Mouse (Mus musculus) gastrocnemius, postnatal 14 days (tissue): ENCODE data around the gene Ang. TPM values are rescaled to one million over a fixed set of nuclear protein-coding genes. Genes with fewer than 3 reads are reported as not detected.

Experiments
- DNase-seq: peaks from one replicate; pipeline ENCODE4 v3.0.0; 2021; ENCODE audit warnings: mixed read lengths
- intact Hi-C: fragments of 180-260 bp; cut with DNase I; formaldehyde crosslinking; loops from one replicate; pipeline ENCODE4 v1.15.1; 2025; ENCODE audit warnings: low total_unique reads
- total RNA-seq, 2 experiments: library from RNA; stranded (reverse); gene quantifications; 2 replicates each; pipeline ENCODE4 v1.2.3; 2021

Gene Ang
- total RNA-seq, 2 experiments from 2014 or later: 3.6 to 3.8 TPM

GRCm38 (mm10) chr14:51087762-51088161 is 3.2 kb upstream of the Ang start:
- no peak for DNase-seq
- intact Hi-C loops: loop anchor here (2.0 kb wide), 1 partner anchor 23 kb away; no protein-coding TSS in a partner anchor

DNA sequence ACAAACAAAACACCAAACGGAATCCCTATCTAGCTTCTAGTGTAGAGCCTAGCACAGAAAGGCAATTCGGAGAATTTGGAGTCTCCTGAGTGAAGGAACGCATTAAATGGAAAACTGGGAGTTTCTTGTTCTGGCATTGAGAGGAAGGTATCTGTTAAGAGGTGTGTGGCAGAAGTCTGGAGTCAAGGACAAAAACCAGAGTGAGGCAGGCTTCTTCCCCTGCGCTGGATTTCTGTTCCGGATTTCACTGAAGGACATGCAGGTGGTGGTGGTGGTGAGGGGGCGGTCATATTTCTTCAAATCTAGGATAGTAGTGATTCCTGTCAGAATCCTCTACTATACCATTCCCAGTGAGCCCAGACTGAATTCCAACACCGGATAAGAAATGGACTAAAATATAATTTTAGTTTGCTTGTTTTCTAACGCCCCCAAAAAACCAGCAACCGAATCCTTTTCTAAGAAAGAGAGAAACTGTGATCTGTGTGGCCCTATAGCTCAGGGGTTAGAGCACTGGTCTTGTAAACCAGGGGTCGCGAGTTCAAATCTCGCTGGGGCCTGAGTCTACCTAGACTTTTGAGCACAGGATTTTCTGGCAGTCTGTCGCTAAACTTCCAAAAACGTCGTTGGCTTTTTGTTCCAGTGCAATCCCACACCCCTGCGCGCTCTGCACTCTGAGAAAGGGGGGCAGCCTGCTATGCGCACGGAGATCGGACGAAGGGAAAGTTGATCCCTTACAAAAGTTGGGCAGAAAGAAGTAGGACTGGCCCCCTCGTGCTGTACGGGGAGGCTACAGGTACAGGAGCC is 2.6 kb upstream of the Ang start:
- peak; percentile 78 for DNase-seq
- intact Hi-C loops: loop anchor here (2.0 kb wide), 1 partner anchor 24 kb away; no protein-coding TSS in a partner anchor

- intact Hi-C loops: loop anchor here (2.0 kb wide), 1 partner anchor 24 kb away; no protein-coding TSS in a partner anchor
- DNase-seq: peak; percentile 91
Observed at GRCm38 (mm10) chr14:51088970-51089673, 1.8 kb upstream of the Ang start.

DNA sequence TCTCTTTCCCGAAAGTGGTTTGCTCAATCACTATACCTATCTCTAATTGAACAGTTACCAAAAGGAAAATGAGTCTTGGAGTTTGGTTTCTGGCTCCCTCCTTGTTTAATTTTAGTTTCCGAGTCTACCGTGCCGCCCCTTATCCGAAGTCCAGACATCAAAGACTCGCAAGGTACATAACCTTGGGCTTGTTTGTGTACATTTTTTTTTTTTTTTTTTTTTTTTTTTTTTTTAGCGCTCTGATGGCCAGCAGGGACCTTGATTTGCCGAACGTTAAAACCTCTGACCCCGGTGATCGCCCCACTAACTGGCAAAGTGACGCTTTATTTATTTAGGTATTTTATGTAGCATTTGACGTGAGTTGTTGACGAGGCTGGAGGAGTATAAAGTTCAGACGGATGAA is 1.3 kb upstream of the Ang start:
- no peak for DNase-seq
- intact Hi-C loops: loop anchor here (2.0 to 10.0 kb wide), 2 partner anchors 25 to 285 kb away; partner anchors contain the start of genes Ccnb1ip1 and Parp2

GRCm38 (mm10) chr14:51090077-51090781 is 721 bp upstream of the Ang start:
- intact Hi-C loops: loop anchor here (10.0 kb wide), 1 partner anchor 285 kb away; the partner anchor contains the start of genes Ccnb1ip1 and Parp2
- peak; percentile 67 for DNase-seq

- no peak for DNase-seq
- intact Hi-C loops: loop anchor here (10.0 kb wide), 1 partner anchor 287 kb away; the partner anchor contains the start of genes Ccnb1ip1 and Parp2
Observed at GRCm38 (mm10) chr14:51092073-51092620, 1.2 kb downstream of the Ang start.

DNA sequence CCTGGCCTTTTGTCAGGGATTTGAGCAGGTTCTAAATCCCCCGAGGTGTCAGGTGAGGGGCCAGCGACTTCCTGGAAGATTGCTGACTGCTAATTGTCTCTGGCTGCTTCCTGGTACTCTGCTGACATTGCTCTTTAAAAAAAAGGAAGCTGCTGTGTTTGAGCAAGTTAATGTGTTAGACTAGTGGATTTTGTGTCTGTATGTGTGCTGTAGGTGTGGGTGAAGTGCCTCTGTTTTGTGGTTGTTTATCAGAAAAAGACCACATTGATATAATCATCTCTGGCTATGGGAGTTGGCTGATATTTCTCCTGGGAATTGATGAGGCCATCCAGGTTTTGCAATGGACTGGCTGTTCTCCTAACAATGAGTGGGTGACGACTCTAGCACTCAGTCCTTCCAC is 2.5 kb downstream of the Ang start:
- no peak for DNase-seq
- intact Hi-C loops: loop anchor here (10.0 kb wide), 1 partner anchor 289 kb away; the partner anchor contains the start of genes Ccnb1ip1 and Parp2

GRCm38 (mm10) chr14:51094096-51094875 is 3.3 kb downstream of the Ang start:
- DNase-seq: no peak
- intact Hi-C loops: loop anchor here (10.0 kb wide), 1 partner anchor 289 kb away; the partner anchor contains the start of genes Ccnb1ip1 and Parp2

- no peak for DNase-seq
- intact Hi-C loops: loop anchor here (5.0 to 10.0 kb wide), 3 partner anchors 68 to 677 kb away; partner anchors contain the start of genes Ang4, Ccnb1ip1 and Parp2
Observed at GRCm38 (mm10) chr14:51094921-51095320, 4.0 kb downstream of the Ang start.

- no peak for DNase-seq
- intact Hi-C loops: loop anchor here (5.0 to 10.0 kb wide), 3 partner anchors 69 to 676 kb away; partner anchors contain the start of genes Ang4, Ccnb1ip1 and Parp2
Observed at GRCm38 (mm10) chr14:51095736-51096524, 5.0 kb downstream of the Ang start.

DNA sequence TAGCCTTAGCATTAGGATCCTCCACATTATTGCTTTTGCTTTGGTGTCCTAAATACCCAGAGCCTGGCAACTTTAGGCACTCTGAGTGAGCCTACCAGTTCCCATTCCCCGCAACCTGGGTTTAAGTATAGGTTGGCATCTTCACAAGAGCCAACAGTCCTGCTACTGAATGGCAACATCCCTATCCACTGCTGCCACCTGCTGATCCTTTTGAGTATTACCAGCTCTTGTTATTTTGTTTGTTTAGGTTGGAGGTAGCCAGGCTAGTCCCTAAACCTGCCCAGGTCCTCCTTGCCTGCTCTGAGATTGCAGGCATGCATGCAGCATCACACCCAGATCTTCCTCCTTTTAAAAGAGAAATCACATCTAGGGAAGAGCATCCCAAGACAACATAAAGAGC is 7.3 kb downstream of the Ang start:
- DNase-seq: peak; percentile 16

DNA sequence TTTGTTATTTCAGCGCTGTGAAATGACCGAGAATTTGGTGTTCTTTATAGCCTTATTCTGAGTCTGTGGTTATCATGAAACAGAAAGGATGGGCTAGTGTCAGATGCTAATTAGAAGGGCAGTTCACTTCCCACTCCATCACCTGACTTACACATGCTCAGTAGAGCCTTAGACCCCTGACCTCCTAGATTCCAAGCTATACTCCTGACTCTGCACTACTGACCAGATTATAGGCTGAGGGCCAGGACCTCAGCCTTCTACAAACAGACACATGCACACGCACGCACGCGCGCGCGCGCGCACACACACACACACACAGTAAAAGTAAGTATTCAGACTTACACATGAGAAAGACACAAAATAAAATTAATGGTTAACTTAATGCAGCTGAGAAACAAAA is 8.0 kb downstream of the Ang start:
- intact Hi-C loops: loop anchor here (5.0 to 10.0 kb wide), 3 partner anchors 72 to 673 kb away; partner anchors contain the start of genes Ang4, Ccnb1ip1 and Parp2

More for the DNA sequence above, 7.3 kb downstream of the Ang start:
- intact Hi-C loops: loop anchor here (5.0 to 10.0 kb wide), 3 partner anchors 71 to 674 kb away; partner anchors contain the start of genes Ang4, Ccnb1ip1 and Parp2

DNA sequence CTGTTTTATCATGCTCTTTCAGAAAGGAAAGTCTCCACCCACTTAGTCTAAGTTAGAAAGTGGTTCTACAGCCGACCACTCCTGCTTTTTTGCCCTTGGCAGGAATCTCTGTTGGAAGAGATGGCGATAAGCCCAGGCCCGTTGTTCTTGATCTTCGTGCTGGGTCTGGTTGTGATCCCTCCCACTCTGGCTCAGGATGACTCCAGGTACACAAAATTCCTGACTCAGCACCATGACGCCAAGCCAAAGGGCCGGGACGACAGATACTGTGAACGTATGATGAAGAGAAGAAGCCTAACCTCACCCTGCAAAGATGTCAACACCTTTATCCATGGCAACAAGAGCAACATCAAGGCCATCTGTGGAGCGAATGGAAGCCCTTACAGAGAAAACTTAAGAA is 10.3 kb downstream of the Ang start:
- DNase-seq: no peak
- intact Hi-C loops: no loop called here

More for the DNA sequence above, 8.0 kb downstream of the Ang start:
- no peak for DNase-seq

DNA sequence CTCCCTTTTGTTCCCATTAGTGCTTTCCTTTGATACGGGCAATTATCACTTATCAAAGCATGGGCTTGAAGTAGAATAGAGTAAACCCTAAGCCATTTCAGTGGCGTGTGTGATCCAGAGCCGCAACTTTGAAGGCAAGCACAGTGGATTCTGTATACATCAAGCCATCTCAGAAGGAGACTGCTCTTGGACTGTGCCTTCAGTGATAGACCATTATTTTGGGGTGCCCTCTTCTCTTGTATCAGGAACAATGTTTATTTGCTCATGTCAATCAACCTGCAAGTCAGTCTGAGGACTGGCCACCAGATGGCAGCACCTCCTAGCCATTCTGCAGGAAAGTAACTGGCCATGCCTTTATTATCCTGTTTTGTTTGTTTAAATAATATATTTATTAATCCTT is 12.3 kb downstream of the Ang start:
- intact Hi-C loops: no loop called here
- DNase-seq: peak; percentile 53

DNA sequence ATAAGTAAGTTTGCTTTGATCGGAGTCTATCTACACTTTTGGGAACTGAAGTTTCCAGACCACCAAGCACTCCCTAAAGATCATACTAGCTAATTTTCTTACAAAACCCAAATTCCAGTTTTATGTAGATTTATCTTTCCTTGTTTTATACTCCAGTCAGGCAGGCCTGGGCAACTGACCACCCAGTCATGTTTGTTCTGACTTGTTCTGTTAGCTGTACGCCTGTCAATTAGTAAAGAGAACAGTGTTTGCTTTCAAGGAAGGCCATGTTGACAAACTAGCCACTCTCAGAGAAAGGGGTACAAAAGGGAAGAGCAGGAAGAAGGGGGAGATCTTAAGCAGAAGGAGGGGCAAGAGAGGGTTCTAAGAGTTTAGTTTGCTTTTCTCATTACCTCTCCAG is 13.4 kb downstream of the Ang start:
- DNase-seq: no peak
- intact Hi-C loops: no loop called here

- intact Hi-C loops: no loop called here
- DNase-seq: no peak
Observed at GRCm38 (mm10) chr14:51106449-51106967, 15.6 kb downstream of the Ang start.

DNA sequence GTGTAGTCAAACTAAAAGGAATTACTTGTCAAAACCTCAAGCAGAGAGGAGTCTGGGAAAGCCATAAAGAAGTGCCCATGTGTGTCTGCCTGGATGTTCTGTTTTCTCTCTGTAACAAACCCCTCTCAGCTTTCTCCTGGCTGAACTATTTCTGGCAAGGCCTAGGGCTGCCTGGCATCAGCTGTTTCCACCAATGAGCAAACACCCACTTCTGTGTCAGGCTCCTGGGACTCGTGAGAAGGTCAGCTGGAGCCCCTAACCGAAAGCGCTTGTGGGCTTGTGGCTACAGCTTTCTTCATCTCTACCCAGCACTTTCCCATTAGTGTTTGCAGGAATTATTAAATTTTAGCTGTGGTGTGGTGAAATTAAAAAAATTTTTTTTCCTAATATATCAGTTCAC is 21.0 kb downstream of the Ang start:
- DNase-seq: peak; percentile 36
- intact Hi-C loops: no loop called here
